Mouse (Mus musculus) brain, adult 10 weeks (tissue): ENCODE results near the gene Tra2a. TPM values are rescaled to one million over a fixed set of nuclear protein-coding genes. Genes with fewer than 3 reads are reported as not detected.

ENCODE experiments used
- polyA plus RNA-seq: library from polyadenylated mRNA; stranded (reverse); fragments of 350-450 nt; fragmentation: Illumina TruSeq; extraction: RNeasy Lipid Tissue Mini Kit (QIAGEN cat#74804); gene quantifications from one replicate; pipeline ENCODE4 v1.2.3, GENCODE M21; 2015; ENCODE audit warnings: low read depth, low replicate concordance

Tra2a gene
- 106 TPM for polyA plus RNA-seq

DNA sequence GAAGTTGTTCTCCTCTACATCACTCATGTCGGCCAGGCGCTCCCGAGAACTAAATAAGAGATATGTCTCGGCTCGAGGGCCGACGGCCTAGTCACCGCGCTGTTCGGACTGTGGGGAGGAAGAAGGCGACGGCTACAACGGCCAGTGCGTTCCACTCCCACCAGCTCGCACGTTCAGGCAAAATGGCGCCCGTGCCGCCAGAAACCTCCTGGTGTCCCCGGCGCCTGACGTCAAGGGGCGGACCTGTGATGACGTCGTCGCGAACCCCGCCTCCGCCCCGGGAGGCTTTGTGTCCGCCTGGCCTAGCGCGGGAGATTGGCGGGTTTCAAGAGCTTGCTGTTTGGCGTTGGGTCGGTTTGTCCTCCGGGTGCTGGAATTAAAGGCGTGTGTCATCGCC, at the start of gene Tra2a:
Tra2a (minus strand) TSS at position 187 of the 397 bp plus-strand sequence.

DNA sequence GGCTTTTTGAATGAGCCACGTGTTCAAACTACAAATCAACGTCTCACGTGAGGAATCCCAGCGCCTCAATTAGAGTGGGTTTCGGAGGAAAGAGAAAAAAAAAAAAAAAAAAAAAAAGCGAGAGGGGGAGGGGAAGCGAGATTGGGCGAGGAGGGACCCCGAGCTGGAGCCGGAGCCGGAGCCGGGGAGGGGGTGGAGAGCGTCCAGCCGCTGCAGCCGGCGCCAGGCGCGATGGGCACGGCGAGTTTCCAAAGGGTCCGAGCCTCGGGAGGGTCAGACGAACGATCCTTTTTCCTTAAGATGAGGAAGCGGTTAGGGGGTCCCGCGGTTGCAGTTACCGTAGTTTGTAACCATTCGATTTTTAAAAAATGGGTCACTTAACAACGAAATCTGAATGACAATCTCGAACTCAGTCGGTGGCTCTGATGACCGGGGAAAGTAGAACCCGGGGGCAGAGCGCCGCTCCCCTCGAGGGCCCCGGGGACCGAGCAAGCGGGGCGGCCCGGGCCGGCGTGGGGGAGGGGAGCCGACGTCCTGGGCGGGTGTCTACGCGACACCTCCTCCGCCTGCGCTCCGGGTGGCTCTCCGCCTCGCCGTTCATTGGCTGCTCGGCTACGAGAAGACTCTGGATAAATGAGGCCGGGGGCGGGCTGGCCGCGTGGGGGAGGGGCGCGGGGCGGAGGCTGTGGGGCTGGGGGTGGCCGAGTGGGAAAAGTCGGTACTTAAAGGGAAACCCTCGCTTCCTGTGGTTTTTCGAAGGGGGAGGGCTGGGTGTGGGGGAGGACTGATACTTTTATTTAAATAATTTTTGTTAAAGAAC, 48.7 kb downstream of the Tra2a start, which contains the start of gene Igf2bp3:
Igf2bp3 (minus strand) TSS at position 30 of the 820 bp plus-strand sequence.

Other genes starting within 250 kb of the Tra2a start
- gene Gpnmb, start 227.5 kb downstream of the Tra2a start, polyA plus RNA-seq: 2.8 TPM
- 10.4 TPM for gene Malsu1, start 190.2 kb downstream of the Tra2a start, polyA plus RNA-seq
- not detected for gene Igf2bp3, start 49.1 kb downstream of the Tra2a start, polyA plus RNA-seq
- gene Ccdc126, start 55.2 kb upstream of the Tra2a start, polyA plus RNA-seq: 14.2 TPM
- 1.8 TPM for gene Fam221a, start 103.7 kb upstream of the Tra2a start, polyA plus RNA-seq
- not detected for gene Stk31, start 131.6 kb upstream of the Tra2a start, polyA plus RNA-seq